Mouse (Mus musculus): ENCODE data around the gene Ugt1a5. TPM values are rescaled to one million over a fixed set of nuclear protein-coding genes. Genes with fewer than 3 reads are reported as not detected.

Gene Ugt1a5
- total and polyA plus RNA-seq, 3 experiments, result not detected

- H3K9ac ChIP-seq (ENCODE audit: control insufficient read depth, low read depth, low read length, poor library complexity, severe bottlenecking), result no peak overlapping the region
- H3K79me2 ChIP-seq (ENCODE audit: control insufficient read depth, insufficient read depth, low read length, poor library complexity), result no peaks in the 10 kb centered on the region
- no peaks in the 10 kb centered on the region for H3K9me3 ChIP-seq (replicated peaks; ENCODE audit: insufficient read depth, low read length)
- no peak overlapping the region for H3K4me3 ChIP-seq (ENCODE audit: control insufficient read depth in 1 of 2, insufficient read depth in 1 of 2, low read depth in 2 of 2, low read length in 2 of 2)
- no peaks in the 10 kb centered on the region for H3K36me3 ChIP-seq (ENCODE audit: control insufficient read depth in 1 of 2, insufficient read depth in 2 of 2, low read length in 2 of 2)
- no peak for DNase-seq (ENCODE audit: low read depth, low spot score)
- no peaks in the 10 kb centered on the region for H3K27me3 ChIP-seq (ENCODE audit: control insufficient read depth in 1 of 2, insufficient read depth in 2 of 2, low read length in 2 of 2)
- no peak for TF ChIP-seq TBP (IDR thresholded peaks at IDR 0.05; ENCODE audit: low read depth, low read length)
- TF ChIP-seq USF1 (IDR thresholded peaks at IDR 0.05; ENCODE audit: low read depth, low read length), result no peak
- TF ChIP-seq KAT2A (conservative IDR thresholded peaks at IDR 0.05; ENCODE audit: low read depth, low read length), result no peak
- no peak for TF ChIP-seq NELFE (IDR thresholded peaks at IDR 0.05; ENCODE audit: low read depth, low read length)
- no peak for TF ChIP-seq CHD2 (IDR thresholded peaks at IDR 0.05; ENCODE audit: low read length)
- no peak for TF ChIP-seq POLR2AphosphoS5 (IDR thresholded peaks at IDR 0.05; ENCODE audit: borderline replicate concordance, low read depth, low read length)
- TF ChIP-seq BHLHE40 (IDR thresholded peaks at IDR 0.05; ENCODE audit: borderline replicate concordance, low read depth, low read length), result no peak
- TF ChIP-seq RCOR1 (IDR thresholded peaks at IDR 0.05; ENCODE audit: low read depth, low read length), result no peak
- TF ChIP-seq ZKSCAN1 (IDR thresholded peaks at IDR 0.05; ENCODE audit: low read depth, low read length), result no peak
- H3K27ac ChIP-seq (ENCODE audit: control insufficient read depth, low read depth, low read length), result no peak overlapping the region
- H3K4me1 ChIP-seq (ENCODE audit: control insufficient read depth in 1 of 2, insufficient read depth in 2 of 2, low read length in 2 of 2), result 0 out of 4 replicates have a peak, but pooled peaks cover 0 to 3% of the 10 kb centered on the region in 2 experiments
Measured at GRCm38 (mm10) chr1:88248658-88249057, 82.8 kb downstream of the Ugt1a5 start.

DNA sequence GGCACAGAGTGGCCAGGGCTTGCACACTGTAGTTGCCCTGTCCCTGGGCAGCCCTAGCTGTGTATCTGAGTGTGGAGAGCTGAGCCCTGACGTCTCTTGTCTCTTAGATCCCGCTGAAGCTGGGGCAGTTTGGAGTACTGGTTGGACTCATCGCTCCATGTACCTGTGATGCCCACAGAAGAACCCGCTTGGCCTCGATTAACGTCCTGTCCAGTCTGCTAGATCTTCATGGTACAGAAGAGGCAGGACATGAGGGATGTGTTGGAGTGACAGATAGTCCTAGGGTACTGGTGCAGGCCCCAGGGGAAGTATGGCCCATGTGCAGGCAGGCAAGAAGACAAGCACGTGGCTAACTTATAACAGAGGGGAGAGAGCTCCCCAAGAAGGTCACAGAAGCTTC is 83.8 kb downstream of the Ugt1a5 start:
- no peaks in the 10 kb centered on the region for H3K27me3 ChIP-seq (ENCODE audit: control insufficient read depth in 1 of 2, insufficient read depth in 2 of 2, low read length in 2 of 2)
- DNase-seq (ENCODE audit: low read depth, low spot score), result no peak
- TF ChIP-seq BHLHE40 (IDR thresholded peaks at IDR 0.05; ENCODE audit: borderline replicate concordance, low read depth, low read length) (no peak), EP300 (IDR thresholded peaks at IDR 0.05; ENCODE audit: low read depth in 1 of 2, low read length in 2 of 2) (no peak), SIN3A (IDR thresholded peaks at IDR 0.05; ENCODE audit: low read length) (no peak), POLR2AphosphoS5 (IDR thresholded peaks at IDR 0.05; ENCODE audit: borderline replicate concordance, low read depth, low read length) (no peak), ZNF384 (IDR thresholded peaks at IDR 0.05; ENCODE audit: low read depth, low read length) (no peak), TBP (IDR thresholded peaks at IDR 0.05; ENCODE audit: low read depth, low read length) (no peak), MAFK (IDR thresholded peaks at IDR 0.05; ENCODE audit: borderline replicate concordance, low read depth, low read length) (no peak), HCFC1 (IDR thresholded peaks at IDR 0.05; ENCODE audit: low read depth, low read length) (no peak), CHD2 (IDR thresholded peaks at IDR 0.05; ENCODE audit: low read length) (no peak), USF2 (IDR thresholded peaks at IDR 0.05; ENCODE audit: borderline replicate concordance in 1 of 2, insufficient read depth in 1 of 2, low read depth in 1 of 2, low read length in 2 of 2) (no peak), MEF2A (IDR thresholded peaks at IDR 0.05; ENCODE audit: extremely low read depth, insufficient replicate concordance, low read depth, low read length, poor library complexity, severe bottlenecking) (no peak), USF1 (IDR thresholded peaks at IDR 0.05; ENCODE audit: low read depth, low read length) (no peak), TAL1 (IDR thresholded peaks at IDR 0.05; ENCODE audit: low read length) (no peak), MAX (IDR thresholded peaks at IDR 0.05; ENCODE audit: low read length) (no peak), JUND (IDR thresholded peaks at IDR 0.05; ENCODE audit: low read depth, low read length) (no peak), ETS1 (IDR thresholded peaks at IDR 0.05; ENCODE audit: low read depth, low read length) (no peak), MAZ (IDR thresholded peaks at IDR 0.05; ENCODE audit: low read depth, low read length) (no peak), MXI1 (IDR thresholded peaks at IDR 0.05; ENCODE audit: low read depth, low read length) (no peak), ELF1 (IDR thresholded peaks at IDR 0.05; ENCODE audit: low read depth, low read length) (no peak)
- H3K4me1 ChIP-seq (ENCODE audit: control insufficient read depth in 1 of 2, insufficient read depth in 2 of 2, low read length in 2 of 2), result 0 out of 4 replicates have a peak, but pooled peaks cover 0 to 3% of the 10 kb centered on the region in 2 experiments
- H3K79me2 ChIP-seq (ENCODE audit: control insufficient read depth, insufficient read depth, low read length, poor library complexity), result no peaks in the 10 kb centered on the region
- H3K4me3 ChIP-seq (ENCODE audit: control insufficient read depth in 1 of 2, insufficient read depth in 1 of 2, low read depth in 2 of 2, low read length in 2 of 2), result no peak overlapping the region
- no peak overlapping the region for H3K9ac ChIP-seq (ENCODE audit: control insufficient read depth, low read depth, low read length, poor library complexity, severe bottlenecking)
- no peaks in the 10 kb centered on the region for H3K36me3 ChIP-seq (ENCODE audit: control insufficient read depth in 1 of 2, insufficient read depth in 2 of 2, low read length in 2 of 2)
- H3K9me3 ChIP-seq (replicated peaks; ENCODE audit: insufficient read depth, low read length), result no peaks in the 10 kb centered on the region
- no peak overlapping the region for H3K27ac ChIP-seq (ENCODE audit: control insufficient read depth, low read depth, low read length)
